Mouse (Mus musculus) kidney, adult 2 months (tissue): ENCODE results near the gene Dscam. TPM values are rescaled to one million over a fixed set of nuclear protein-coding genes. Genes with fewer than 3 reads are reported as not detected.

Experiments
- DNase-seq: peaks from one replicate; pipeline ENCODE4 v3.0.0; 2021
- H3K27ac ChIP-seq: fragments of 200-500 bp; 2 replicates; pipeline ENCODE4 v1.5.1; 2012; ENCODE audit warnings: low read depth, low read length, control low read depth, inconsistent platforms; ENCODE audit not compliant: insufficient read depth
- H3K27me3 ChIP-seq: fragments of 200-500 bp; replicated peaks from 2 replicates; pipeline ENCODE4 v1.6.1; 2012; ENCODE audit warnings: mild to moderate bottlenecking, moderate library complexity, low read length, inconsistent platforms; ENCODE audit not compliant: control insufficient read depth, insufficient read depth
- H3K36me3 ChIP-seq: fragments of 200-500 bp; 2 replicates; pipeline ENCODE4 v1.6.1; 2012; ENCODE audit warnings: mild to moderate bottlenecking, moderate library complexity, low read length, inconsistent platforms; ENCODE audit not compliant: control insufficient read depth, insufficient read depth
- H3K4me1 ChIP-seq: fragments of 200-500 bp; 2 replicates; pipeline ENCODE4 v1.6.1; 2011; ENCODE audit warnings: low read length; ENCODE audit not compliant: control insufficient read depth, insufficient read depth
- H3K4me3 ChIP-seq: fragments of 200-500 bp; 2 replicates; pipeline ENCODE4 v1.5.1; 2011; ENCODE audit warnings: mild to moderate bottlenecking, low read depth, low read length, control low read depth; ENCODE audit not compliant: insufficient read depth
- CTCF ChIP-seq: fragments of 200-500 bp; conservative IDR thresholded peaks from 2 replicates; pipeline ENCODE4 v1.5.1; 2011; ENCODE audit warnings: low read depth, mild to moderate bottlenecking, control low read depth, low read length, moderate library complexity, mixed read lengths; ENCODE audit not compliant: insufficient read depth, insufficient read length
- POLR2A ChIP-seq: fragments of 200-500 bp; IDR thresholded peaks from one replicate; pipeline ENCODE4 v1.6.1; 2011; ENCODE audit warnings: low read depth, low read length, control low read depth
- WGBS: fragments of 180-500 bp; shearing (Covaris S2); methylation state at CpG from one replicate; pipeline ENCODE4 v1.1.7; 2018; 5-methylcytosine and 5-hydroxymethylcytosine counted together
- polyA plus RNA-seq: library from polyadenylated mRNA; depleted of rRNA; stranded (reverse); fragments of >200 nt; gene quantifications from 2 replicates; pipeline ENCODE4 v1.2.3, GENCODE M21; 2012; rRNA removed

The Dscam gene
- polyA plus RNA-seq = 0.06 TPM in 1 of 2 replicates, not detected in the other

DNA sequence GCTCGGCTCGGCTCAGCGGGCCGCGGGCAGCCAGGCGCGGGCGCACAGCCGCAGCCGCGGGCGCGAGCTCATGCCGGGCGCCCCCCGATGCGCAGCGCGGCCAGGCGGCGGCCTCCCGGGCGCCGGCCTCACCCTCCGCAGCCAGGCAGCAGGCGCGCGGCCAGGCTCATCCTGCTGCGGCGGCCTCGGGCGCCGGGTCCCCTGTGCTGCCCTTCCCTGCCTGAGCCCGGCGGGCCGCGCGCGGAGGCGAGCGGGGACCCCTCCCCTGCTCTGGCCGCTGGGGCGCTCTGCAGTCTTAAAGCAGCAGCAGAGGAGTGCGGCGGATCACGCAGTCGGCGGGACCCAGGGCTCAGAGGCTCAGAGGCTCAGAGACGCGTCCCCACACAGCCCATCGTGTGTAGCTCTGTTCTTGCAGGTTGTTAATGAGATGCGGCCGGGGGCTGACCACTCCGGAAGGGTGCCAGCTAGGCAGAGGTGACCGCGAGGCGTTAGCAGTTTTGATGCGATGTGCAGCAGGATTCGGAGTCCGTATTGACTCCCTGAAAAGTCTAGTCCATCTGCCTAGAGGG is at the start of gene Dscam:
Dscam (minus strand) TSS at position 240 of the 569 bp plus-strand sequence.
- no peak within 1 kb of the TSS for H3K4me3 ChIP-seq
- H3K36me3 ChIP-seq = no peaks in the 10 kb centered on the region
- no peaks in the 10 kb centered on the region for H3K4me1 ChIP-seq
- 10% methylated on average over 60 of the region's 60 CpGs for WGBS
- H3K27ac ChIP-seq = no peak within 1 kb of the TSS
- TF ChIP-seq CTCF (no peak), POLR2A (no peak)
- no peak for DNase-seq
- H3K27me3 ChIP-seq = no peaks in the 10 kb centered on the region; the same call in 1 of the 2 replicates

DNA sequence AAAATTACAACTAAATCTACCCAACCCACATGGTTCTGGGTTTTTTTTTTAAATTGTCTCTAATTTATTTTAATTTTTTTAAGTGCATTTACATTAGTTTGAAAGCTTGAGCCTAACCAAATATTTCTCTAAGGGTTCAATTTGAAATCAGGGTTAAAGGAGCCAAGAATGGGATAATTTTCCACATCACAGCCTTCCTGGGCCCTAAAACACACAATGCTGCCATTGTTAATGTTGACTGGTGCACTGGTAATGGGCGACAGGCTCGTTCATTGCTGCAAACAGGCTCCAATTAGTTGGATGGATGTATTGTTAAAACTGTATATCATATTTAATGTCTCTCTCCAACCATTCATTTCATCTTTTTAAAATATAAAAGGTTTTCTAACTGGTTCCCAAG is 48.8 kb upstream of the Dscam start:
- WGBS = 60% methylated on average over 2 of the region's 2 CpGs
- no peaks in the 10 kb centered on the region for H3K36me3 ChIP-seq
- H3K27me3 ChIP-seq = no peaks in the 10 kb centered on the region
- no peak for DNase-seq
- no peak overlapping the region for H3K4me3 ChIP-seq
- H3K4me1 ChIP-seq = 0 out of 2 replicates have a peak, but pooled peaks cover 3% of the 10 kb centered on the region
- H3K27ac ChIP-seq = no peak overlapping the region
- no peak for TF ChIP-seq POLR2A
- TF ChIP-seq CTCF = no peak

DNA sequence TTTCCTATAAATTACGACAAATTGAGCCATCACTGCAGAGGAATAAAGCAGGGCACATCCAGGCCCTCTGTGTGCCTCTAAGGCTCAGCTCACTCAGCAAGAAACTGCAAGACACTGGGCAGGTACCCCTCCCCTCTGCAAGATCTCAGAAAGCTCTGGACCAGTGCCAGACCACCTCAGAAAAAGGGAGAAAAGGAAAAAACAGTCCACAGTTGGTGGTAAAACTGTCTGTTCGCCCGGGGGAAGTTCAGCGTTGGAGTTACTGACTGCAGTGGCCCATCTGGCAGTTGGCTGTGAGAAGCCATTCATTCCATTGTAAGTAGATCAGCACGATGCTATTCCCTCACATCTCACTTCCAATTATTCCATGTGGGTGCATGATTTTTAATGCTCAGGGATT is 39.4 kb upstream of the Dscam start:
- TF ChIP-seq CTCF (no peak), POLR2A (no peak)

DNA sequence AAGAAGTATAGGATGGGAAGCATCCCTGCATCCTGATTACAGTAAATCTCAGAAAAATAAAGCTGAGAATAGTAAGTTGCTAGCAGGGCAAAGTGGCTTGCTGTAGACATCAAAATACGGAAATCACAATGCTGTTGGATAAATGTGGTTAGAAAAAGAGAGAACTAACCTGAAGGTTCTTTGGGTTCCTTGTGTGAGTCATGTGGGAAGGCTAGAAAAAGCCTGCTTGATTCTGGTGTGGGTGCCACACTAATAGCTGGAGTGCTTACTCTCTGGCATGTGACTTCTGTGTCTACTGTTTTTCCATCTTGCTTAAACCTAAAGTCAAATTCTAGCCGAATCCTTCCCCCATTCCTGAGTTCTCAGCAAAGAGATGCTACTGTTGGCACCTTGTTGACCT is 37.7 kb upstream of the Dscam start:
- no peak overlapping the region for H3K4me3 ChIP-seq
- no peaks in the 10 kb centered on the region; the same call in 1 of the 2 replicates for H3K27me3 ChIP-seq
- TF ChIP-seq POLR2A (no peak), CTCF (no peak)
- WGBS = 63% methylated on average over 2 of the region's 2 CpGs
- H3K36me3 ChIP-seq = no peaks in the 10 kb centered on the region
- no peak for DNase-seq
- no peaks in the 10 kb centered on the region for H3K4me1 ChIP-seq
- no peak overlapping the region for H3K27ac ChIP-seq

More for the DNA sequence above, 39.4 kb upstream of the Dscam start:
- WGBS = 51% methylated on average over 5 of the region's 5 CpGs
- Histone ChIP-seq H3K4me1 (no peaks in the 10 kb centered on the region), H3K36me3 (no peaks in the 10 kb centered on the region), H3K27ac (no peak overlapping the region), H3K4me3 (no peak overlapping the region), H3K27me3 (no peaks in the 10 kb centered on the region; the same call in 1 of the 2 replicates)
- DNase-seq = no peak

DNA sequence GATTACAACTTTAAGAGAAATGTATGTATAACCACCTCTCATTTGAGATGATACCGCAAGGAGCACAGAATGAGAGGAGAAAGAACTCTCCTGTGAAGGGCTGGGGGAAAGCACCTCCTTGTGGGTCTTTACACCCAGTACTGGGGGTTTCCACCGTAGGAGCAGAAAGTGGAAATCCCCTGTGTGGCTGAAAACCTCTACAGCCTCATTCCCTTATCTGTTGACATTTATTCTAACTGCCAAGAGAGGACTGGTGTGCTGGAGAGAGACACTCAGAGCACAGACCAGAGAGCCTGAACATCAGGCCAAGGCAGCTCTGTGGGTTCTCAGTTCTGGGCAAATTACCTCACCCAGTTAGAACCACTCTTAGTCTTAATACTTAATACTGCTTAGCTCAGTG is 33.5 kb upstream of the Dscam start:
- no peak for DNase-seq
- WGBS = 81% methylated on average over 2 of the region's 2 CpGs
- Histone ChIP-seq H3K4me3 (no peak overlapping the region), H3K4me1 (no peaks in the 10 kb centered on the region), H3K27me3 (no peaks in the 10 kb centered on the region; the same call in 1 of the 2 replicates), H3K27ac (no peak overlapping the region), H3K36me3 (no peaks in the 10 kb centered on the region)
- TF ChIP-seq CTCF (no peak), POLR2A (no peak)

DNA sequence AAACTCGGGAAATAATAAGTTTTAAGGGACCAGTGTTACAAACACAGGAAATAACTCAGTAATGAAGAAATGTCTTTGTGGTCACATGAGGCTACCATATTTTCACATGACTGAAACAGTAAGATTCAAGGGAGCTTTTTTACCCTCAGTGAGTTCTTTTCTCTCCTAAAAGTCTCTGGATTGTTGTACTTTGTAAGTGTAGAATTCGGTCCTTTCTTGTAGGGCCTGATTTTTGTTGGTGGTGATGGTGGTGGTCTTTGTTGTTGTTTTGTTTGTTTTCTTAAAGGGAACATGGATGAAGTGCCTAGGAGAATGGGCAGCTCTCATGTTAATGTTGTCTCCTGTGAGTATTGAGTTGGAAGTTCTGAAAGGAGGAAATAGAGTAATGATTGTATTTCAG is 33.0 kb upstream of the Dscam start:
- TF ChIP-seq CTCF = no peak
- TF ChIP-seq POLR2A = no peak
- H3K4me3 ChIP-seq = no peak overlapping the region
- no peaks in the 10 kb centered on the region for H3K36me3 ChIP-seq
- no peaks in the 10 kb centered on the region; the same call in 1 of the 2 replicates for H3K27me3 ChIP-seq
- H3K27ac ChIP-seq = no peak overlapping the region
- 92% methylated on average over 2 of the region's 2 CpGs for WGBS
- DNase-seq = no peak
- H3K4me1 ChIP-seq = no peaks in the 10 kb centered on the region

DNA sequence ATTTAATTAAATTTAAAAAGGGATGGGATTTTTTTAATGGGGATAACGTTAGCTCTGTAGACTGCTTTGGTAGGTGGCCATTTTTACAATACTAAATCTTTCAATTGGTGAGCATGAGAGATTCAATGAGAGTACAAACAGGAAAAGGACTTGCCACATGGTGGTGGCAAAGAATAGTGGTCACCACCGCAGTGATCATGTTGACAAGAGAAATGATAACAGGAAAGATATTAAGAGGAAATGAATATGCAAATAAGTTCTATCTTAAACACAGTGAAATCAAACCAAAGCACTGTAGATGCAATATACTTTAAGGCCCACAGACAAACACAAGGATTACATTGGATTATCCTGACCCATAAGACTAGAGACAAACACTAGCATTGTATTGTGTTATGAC is 24.1 kb upstream of the Dscam start:
- TF ChIP-seq CTCF (no peak), POLR2A (no peak)
- H3K27me3 ChIP-seq = no peaks in the 10 kb centered on the region
- no peaks in the 10 kb centered on the region for H3K36me3 ChIP-seq
- no peak for DNase-seq
- 79% methylated on average over 2 of the region's 2 CpGs for WGBS
- no peaks in the 10 kb centered on the region for H3K4me1 ChIP-seq
- no peak overlapping the region for H3K27ac ChIP-seq
- H3K4me3 ChIP-seq = no peak overlapping the region
